Mouse (Mus musculus) forebrain, embryonic 12.5 days (tissue): ENCODE data around the gene Cdk5. TPM values are rescaled to one million over a fixed set of nuclear protein-coding genes. Genes with fewer than 3 reads are reported as not detected.
"Not testable (repeated sequence)": the region's sequence is repeated elsewhere in the genome, so short reads cannot be mapped to it uniquely, and the experiment has no call there.

Experiments
- ATAC-seq: fragments of 200-750 bp; cut with Nextera tagmentation; 2 replicates; pipeline ENCODE4 v1.8.0; 2017; ENCODE audit warnings: moderate TSS enrichment; ENCODE audit not compliant: low FRiP score
- H3K27ac ChIP-seq: fragments of 300-500 bp; sonication (generic); 2 replicates; pipeline ENCODE4 v1.5.1; 2016; ENCODE audit warnings: mild to moderate bottlenecking
- H3K27me3 ChIP-seq: fragments of 300-500 bp; sonication (generic); 2 replicates; pipeline ENCODE4 v1.6.1; 2016; ENCODE audit warnings: mild to moderate bottlenecking
- H3K36me3 ChIP-seq: fragments of 300-500 bp; sonication (generic); replicated peaks from 2 replicates; pipeline ENCODE4 v1.6.1; 2016; ENCODE audit warnings: mild to moderate bottlenecking
- H3K4me1 ChIP-seq: fragments of 300-500 bp; sonication (generic); 2 replicates; pipeline ENCODE4 v1.6.1; 2016
- H3K4me2 ChIP-seq: fragments of 300-500 bp; sonication (generic); 2 replicates; pipeline ENCODE4 v1.6.1; 2016; ENCODE audit warnings: mild to moderate bottlenecking, moderate library complexity
- H3K4me3 ChIP-seq: fragments of 300-500 bp; sonication (generic); replicated peaks from 2 replicates; pipeline ENCODE4 v1.5.1; 2016; ENCODE audit warnings: mild to moderate bottlenecking
- H3K9ac ChIP-seq: fragments of 300-500 bp; sonication (generic); 2 replicates; pipeline ENCODE4 v1.6.1; 2016; ENCODE audit warnings: mild to moderate bottlenecking
- H3K9me3 ChIP-seq: fragments of 300-500 bp; sonication (generic); 2 replicates; pipeline ENCODE4 v1.6.1; 2016
- WGBS: fragments of 180-500 bp; shearing (Covaris S2); methylation state at CpG from one replicate; pipeline ENCODE4 v1.1.7; 2016; 5-methylcytosine and 5-hydroxymethylcytosine counted together
- polyA plus RNA-seq: library from polyadenylated mRNA; unstranded; fragments of >200 nt; fragmentation: Nextera tagmentation; extraction: Ambion mirVana; gene quantifications from 2 replicates; pipeline ENCODE4 v1.2.1, GENCODE M21; 2016

The Cdk5 gene
- polyA plus RNA-seq, 1 experiment from 2014 or later, result 63.7 TPM

DNA sequence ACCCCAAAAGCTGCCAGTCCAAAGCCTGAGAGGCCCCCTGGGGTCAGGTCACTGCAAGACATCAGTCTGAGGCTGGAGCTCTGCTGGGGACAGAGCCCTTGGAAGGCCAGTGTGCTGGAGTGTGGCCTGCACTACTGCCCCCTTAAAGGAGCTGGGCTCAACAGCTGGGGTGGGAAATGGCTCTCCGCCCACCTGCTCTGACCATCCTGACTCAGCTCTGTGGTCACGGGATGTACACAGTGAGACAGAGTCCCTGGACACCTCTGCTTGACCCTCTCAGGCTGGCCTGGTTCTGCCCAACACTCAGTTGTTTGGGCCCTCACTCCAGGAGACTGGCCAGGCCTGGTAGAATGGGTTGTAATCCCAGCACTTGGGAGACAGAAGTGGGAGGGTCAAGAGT is 13.9 kb downstream of the Cdk5 start:
- H3K4me1 ChIP-seq, result peaks cover 7% of the 10 kb centered on the region; the same call in 1 of the 2 replicates
- H3K36me3 ChIP-seq, result peaks cover 35% of the 10 kb centered on the region
- peaks cover 13% of the 10 kb centered on the region; the same call in 1 of the 2 replicates for H3K27me3 ChIP-seq
- no peaks in the 10 kb centered on the region for H3K9me3 ChIP-seq
- 83% methylated on average over 2 of the region's 2 CpGs for WGBS
- no peak overlapping the region for H3K4me2 ChIP-seq
- no peak overlapping the region for H3K4me3 ChIP-seq
- H3K9ac ChIP-seq, result no peak overlapping the region
- ATAC-seq, result no peak
- H3K27ac ChIP-seq, result no peak overlapping the region

DNA sequence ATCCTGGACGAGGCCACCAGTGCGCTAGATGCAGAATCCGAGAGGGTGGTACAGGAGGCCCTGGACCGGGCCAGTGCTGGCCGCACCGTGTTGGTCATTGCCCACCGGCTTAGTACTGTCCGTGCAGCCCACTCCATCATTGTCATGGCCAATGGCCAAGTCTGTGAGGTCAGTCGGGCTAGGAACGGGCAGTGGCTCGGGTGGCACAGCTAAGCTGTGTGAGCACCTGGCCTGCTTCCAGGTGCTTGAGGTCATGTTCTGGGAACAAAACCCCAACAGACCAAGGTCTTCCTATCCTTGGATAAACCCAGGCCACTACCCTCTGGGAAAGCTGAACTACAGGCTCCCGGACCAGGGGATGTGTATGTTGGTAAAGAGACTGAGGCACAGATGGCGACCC is 14.7 kb downstream of the Cdk5 start:
- ATAC-seq, result no peak
- Histone ChIP-seq H3K4me1 (peaks cover 6% of the 10 kb centered on the region; the same call in 1 of the 2 replicates), H3K4me3 (no peak overlapping the region), H3K9ac (no peak overlapping the region), H3K27ac (no peak overlapping the region), H3K4me2 (no peak overlapping the region), H3K27me3 (peaks cover 5% of the 10 kb centered on the region; the same call in 1 of the 2 replicates), H3K9me3 (no peaks in the 10 kb centered on the region), H3K36me3 (peaks cover 37% of the 10 kb centered on the region)
- WGBS, result 96% methylated on average over 13 of the region's 13 CpGs

DNA sequence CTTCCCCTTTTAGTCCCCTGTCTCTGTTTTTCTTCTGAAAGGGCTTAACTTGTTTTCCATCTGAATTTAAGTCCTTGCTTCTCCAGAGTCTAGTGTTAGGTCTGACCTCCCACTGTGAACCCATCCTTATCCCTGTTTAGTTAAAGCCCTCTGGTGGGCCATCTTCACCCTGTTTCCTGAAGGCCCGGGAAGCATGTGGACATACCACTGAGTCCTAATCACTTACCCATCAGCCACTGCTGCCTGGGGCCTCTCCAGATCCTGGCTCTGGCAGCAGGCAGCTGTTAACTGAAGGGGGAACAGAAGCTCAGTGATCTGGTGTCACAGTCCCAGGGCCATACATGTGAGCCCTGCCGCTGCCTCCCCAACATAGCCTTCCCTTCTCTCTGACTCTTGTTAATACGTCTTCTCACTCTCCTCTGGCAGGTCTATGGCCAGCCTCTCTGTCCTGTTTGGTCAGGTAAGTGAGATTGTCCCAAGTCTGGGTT is 17.9 kb downstream of the Cdk5 start:
- ATAC-seq, result no peak
- Histone ChIP-seq H3K4me2 (no peak overlapping the region), H3K36me3 (peaks cover 65% of the 10 kb centered on the region), H3K27me3 (no peaks in the 10 kb centered on the region), H3K9ac (no peak overlapping the region), H3K4me1 (no peaks in the 10 kb centered on the region), H3K4me3 (no peak overlapping the region), H3K27ac (no peak overlapping the region), H3K9me3 (no peaks in the 10 kb centered on the region)
- WGBS, result 71% methylated on average over 3 of the region's 3 CpGs

DNA sequence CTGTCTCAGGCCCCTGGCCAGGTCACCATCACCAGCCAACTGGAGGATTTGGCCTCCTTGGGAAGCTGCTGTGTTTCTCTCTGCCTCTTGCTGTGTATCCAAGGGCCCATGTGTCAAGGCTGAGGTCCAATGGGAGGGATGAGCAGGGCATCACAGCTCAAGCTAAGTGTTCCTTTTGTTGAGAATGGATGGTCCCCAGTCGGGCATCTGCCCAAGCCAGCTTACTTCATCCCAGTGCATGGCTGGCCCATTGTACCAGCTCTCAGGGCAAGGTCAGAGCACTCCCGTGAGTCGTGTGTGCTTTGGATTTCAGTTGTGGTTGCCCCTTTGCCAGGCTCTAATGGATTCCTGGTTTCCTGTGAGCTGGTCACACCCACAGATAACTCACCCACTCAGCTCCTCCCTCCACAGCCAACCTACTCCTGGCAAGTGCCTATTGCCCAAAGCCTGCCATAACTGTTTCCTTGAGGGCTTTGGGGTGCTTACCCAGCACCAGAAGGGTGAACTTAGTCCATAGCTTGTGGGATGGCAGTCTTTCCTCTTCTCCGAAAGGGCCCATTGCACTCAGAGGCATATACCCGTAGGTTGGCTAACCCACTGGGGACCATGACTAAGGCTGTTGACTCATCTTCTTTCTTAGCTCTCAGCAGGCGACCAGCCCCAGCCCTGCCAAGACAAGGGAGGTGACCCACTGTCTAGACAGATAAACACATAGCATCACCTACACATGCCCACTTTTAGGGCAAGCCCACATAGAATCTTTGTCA is 18.6 kb downstream of the Cdk5 start:
- no peak overlapping the region for H3K27ac ChIP-seq
- H3K4me1 ChIP-seq, result no peaks in the 10 kb centered on the region
- H3K36me3 ChIP-seq, result peaks cover 70% of the 10 kb centered on the region
- 89% methylated on average over 6 of the region's 6 CpGs for WGBS
- no peak overlapping the region for H3K9ac ChIP-seq
- ATAC-seq, result no peak
- no peaks in the 10 kb centered on the region for H3K27me3 ChIP-seq
- no peaks in the 10 kb centered on the region for H3K9me3 ChIP-seq
- no peak overlapping the region for H3K4me3 ChIP-seq
- H3K4me2 ChIP-seq, result no peak overlapping the region

DNA sequence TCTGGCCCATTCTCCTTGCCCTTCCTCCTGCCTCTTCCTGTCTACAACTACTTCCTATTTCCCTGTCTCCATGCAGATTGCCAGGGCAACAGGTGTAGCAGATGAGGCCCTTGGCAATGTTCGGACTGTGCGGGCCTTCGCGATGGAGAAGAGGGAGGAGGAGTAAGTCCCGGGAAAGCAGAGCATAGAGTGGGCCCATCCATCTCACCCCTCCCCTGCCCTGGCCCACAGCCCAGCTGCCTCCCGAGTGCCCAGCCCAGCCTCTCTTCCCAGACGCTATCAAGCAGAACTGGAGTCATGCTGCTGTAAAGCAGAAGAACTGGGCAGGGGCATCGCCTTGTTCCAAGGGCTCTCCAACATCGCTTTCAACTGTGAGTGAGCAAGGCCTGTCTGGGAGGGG is 21.4 kb downstream of the Cdk5 start:
- 86% methylated on average over 9 of the region's 9 CpGs for WGBS
- H3K4me2 ChIP-seq, result no peak overlapping the region
- H3K27ac ChIP-seq, result no peak overlapping the region
- no peak overlapping the region for H3K9ac ChIP-seq
- H3K4me1 ChIP-seq, result no peaks in the 10 kb centered on the region
- peaks cover 51% of the 10 kb centered on the region for H3K36me3 ChIP-seq
- H3K4me3 ChIP-seq, result no peak overlapping the region
- no peaks in the 10 kb centered on the region for H3K9me3 ChIP-seq
- ATAC-seq, result no peak
- no peaks in the 10 kb centered on the region for H3K27me3 ChIP-seq

DNA sequence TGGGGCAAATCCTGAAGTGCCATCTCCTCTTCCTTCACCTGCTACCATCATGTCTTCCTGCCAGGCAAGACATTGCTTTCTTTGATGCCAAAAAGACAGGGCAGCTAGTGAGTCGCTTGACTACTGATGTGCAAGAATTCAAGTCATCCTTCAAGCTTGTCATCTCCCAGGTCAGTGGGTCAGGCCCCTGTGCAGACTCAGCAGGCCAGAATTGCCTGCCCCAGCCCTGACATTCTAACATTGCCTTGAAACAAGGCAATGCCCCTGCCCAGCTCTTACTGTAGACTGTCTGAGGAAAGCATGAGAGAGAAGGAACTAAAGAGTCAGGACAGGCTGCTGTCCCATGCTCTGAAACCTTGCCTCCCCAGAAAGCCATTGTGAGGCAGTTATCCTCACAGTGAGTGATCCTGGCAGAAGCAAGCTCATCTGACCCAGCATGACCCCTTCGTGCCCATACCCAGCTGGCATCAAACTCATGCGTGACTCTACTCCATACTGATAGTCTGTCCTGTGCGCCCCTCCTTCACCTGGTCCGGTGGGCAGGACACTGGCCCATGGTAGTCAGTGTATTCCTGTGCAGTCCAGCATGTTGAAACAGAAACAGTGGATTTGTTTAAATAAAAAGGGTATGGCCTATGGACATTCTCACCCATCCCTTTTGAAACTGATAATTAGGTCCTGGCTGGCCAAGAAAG is 22.3 kb downstream of the Cdk5 start:
- Histone ChIP-seq H3K4me2 (no peak overlapping the region), H3K36me3 (peaks cover 42% of the 10 kb centered on the region), H3K9me3 (no peaks in the 10 kb centered on the region), H3K27me3 (no peaks in the 10 kb centered on the region), H3K9ac (no peak overlapping the region), H3K4me1 (no peaks in the 10 kb centered on the region), H3K27ac (no peak overlapping the region), H3K4me3 (no peak overlapping the region)
- WGBS, result 94% methylated on average over 5 of the region's 5 CpGs
- ATAC-seq, result no peak

DNA sequence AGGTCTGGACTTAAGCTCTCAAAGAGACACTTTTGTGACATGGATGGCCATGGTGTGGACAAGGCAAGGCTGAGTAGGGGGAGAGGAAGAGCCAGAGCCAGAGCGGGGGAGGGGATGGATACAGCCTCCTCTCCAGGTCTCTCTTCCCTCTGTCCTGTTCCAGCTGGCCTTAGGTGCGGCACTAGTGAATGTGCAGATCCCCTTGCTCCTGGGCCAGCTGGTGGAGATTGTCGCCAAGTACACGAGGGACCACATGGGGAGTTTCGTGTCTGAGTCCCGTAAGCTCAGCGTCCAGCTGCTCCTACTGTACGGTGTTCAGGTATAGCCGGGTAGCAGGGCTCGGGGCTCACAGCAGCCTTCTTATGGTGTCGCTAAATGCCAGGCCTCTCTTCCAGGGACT is 23.0 kb downstream of the Cdk5 start:
- no peaks in the 10 kb centered on the region for H3K4me1 ChIP-seq
- no peak for ATAC-seq
- 92% methylated on average over 11 of the region's 11 CpGs for WGBS
- no peak overlapping the region for H3K9ac ChIP-seq
- H3K4me3 ChIP-seq, result no peak overlapping the region
- H3K4me2 ChIP-seq, result no peak overlapping the region
- H3K27ac ChIP-seq, result no peak overlapping the region
- no peaks in the 10 kb centered on the region for H3K27me3 ChIP-seq
- peaks cover 40% of the 10 kb centered on the region for H3K36me3 ChIP-seq
- no peaks in the 10 kb centered on the region for H3K9me3 ChIP-seq

DNA sequence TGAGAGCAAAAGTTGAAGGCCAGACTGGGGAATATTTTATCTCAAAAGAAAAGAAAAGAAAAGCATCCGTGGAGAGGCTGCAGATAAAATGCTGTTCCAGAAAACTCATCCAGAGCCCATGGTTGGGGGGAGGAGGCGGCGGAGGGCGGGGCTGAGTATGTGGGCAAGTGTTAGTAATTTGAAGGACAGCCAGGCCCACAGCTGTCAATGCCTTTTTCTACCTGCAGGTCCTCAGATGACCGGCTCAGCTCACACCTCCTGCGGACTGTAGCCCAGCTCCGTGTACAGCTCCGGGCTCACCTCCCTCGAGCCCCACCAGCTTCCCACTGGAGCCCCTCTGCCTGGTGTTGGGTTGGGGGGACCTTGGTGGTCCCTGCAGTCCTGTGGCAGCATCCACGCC is 23.6 kb downstream of the Cdk5 start:
- Histone ChIP-seq H3K36me3 (peaks cover 37% of the 10 kb centered on the region), H3K4me2 (no peak overlapping the region), H3K4me3 (no peak overlapping the region), H3K27me3 (no peaks in the 10 kb centered on the region), H3K9me3 (no peaks in the 10 kb centered on the region), H3K4me1 (peaks cover 5% of the 10 kb centered on the region; the same call in 1 of the 2 replicates), H3K27ac (no peak overlapping the region), H3K9ac (no peak overlapping the region)
- ATAC-seq, result no peak
- WGBS, result 89% methylated on average over 10 of the region's 10 CpGs

DNA sequence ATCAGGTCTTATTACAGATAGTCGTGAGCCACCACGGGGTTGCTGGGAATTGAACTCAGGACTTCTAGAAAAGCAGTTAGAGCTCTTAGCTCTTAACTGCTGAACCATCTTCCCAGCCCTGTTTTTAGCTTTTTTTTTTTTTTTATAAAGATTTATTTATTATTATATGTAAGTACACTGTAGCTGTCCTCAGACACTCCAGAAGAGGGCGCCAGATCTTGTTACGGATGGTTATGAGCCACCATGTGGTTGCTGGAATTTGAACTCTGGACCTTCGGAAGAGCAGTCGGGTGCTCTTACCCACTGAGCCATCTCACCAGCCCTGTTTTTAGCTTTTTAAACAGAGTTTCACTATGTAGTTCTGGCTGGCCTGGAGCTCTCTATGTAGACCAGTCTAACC is 27.1 kb downstream of the Cdk5 start:
- H3K9ac ChIP-seq, H3K27ac ChIP-seq, H3K27me3 ChIP-seq, H3K4me3 ChIP-seq, H3K9me3 ChIP-seq, H3K4me2 ChIP-seq, ATAC-seq: not testable (repeated sequence)
- H3K4me1 ChIP-seq, result peaks cover 12% of the 10 kb centered on the region
- WGBS, result 96% methylated on average over 6 of the region's 6 CpGs
- H3K36me3 ChIP-seq, result peaks cover 14% of the 10 kb centered on the region

DNA sequence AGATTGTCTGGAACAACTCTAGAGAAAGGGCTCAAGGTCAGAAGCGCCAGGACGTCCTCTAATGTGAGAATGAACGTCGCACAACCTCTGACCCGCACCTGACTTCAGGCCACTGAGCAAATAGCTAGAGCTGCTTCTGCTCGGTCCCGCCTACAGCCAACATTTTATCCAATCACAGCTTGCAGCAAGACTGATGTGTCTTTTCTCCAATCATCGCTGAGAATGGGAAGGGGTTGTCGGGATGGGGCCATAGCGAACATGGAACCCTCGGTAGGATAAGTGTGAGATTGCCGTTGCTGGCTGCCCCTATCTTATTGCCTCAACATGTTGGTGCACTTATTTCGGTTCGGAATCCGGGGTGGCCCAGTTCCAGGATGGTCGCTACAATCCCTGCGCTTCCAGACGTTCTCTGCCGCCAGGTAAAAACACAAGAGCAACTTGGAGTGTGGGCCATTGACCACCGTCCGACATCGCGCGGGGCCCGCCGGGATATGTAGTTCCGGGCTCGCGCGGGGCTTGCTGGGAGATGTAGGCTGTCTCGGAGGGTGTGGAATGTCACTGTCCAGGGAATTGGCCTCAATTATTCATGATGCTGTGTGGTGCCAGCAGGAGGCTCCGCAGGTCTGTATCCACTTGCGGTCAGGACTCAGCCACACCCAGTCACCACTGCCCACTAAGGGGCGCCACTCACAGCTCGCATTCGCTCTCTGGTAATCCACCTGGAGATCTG is 29.0 kb downstream of the Cdk5 start:
- Histone ChIP-seq H3K27ac (peak overlapping the region; percentile 77), H3K4me3 (peak overlapping the region; percentile 58), H3K4me2 (peak overlapping the region; percentile 58), H3K36me3 (no peaks in the 10 kb centered on the region), H3K4me1 (peaks cover 12% of the 10 kb centered on the region), H3K9me3 (no peaks in the 10 kb centered on the region), H3K9ac (peak overlapping the region; percentile 55), H3K27me3 (peaks cover 21% of the 10 kb centered on the region)
- peak; percentile 97 for ATAC-seq
- 2% methylated on average over 36 of the region's 36 CpGs for WGBS

DNA sequence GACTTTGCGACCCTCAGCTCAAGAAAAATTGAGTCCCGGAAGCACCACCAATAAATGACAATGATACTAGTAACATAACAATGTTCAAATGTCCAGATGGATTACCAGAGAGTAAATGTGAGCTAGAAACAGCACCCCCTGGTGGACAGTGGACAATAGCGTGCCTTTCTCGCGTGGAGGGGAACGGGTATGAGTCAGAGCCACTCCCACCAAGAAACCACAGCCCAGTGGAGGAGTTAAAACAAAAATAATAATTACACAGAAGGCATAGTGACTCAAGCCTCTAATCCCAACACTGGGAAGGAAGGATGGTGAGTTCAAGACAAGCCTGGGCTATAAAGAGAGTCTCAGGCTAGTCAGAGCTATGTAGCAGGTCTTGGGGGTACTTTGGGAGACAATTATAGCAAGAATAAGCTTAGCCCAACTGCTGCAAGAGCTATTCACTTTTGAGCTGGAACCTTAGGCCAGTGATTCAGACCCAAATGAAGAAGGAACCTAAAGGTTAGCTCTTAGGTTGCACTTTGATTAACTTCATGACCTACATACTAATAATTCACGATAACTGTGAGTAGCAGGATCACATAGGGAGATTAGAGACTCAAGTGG is 29.8 kb downstream of the Cdk5 start, which contains the start of gene Abcb8:
Gene Abcb8 (plus strand): TSS at position 272 of the 606 bp plus-strand sequence.
- ATAC-seq, result no peak
- peaks cover 12% of the 10 kb centered on the region for H3K4me1 ChIP-seq
- peak within 1 kb of the TSS; percentile 58 for H3K4me3 ChIP-seq
- H3K9ac ChIP-seq, result peak within 1 kb of the TSS; percentile 55
- 19% methylated on average over 7 of the region's 7 CpGs for WGBS
- H3K27me3 ChIP-seq, result peaks cover 28% of the 10 kb centered on the region
- H3K27ac ChIP-seq, result peak within 1 kb of the TSS; percentile 77
- no peaks in the 10 kb centered on the region for H3K9me3 ChIP-seq
- H3K4me2 ChIP-seq, result peak within 1 kb of the TSS; percentile 58
- no peaks in the 10 kb centered on the region for H3K36me3 ChIP-seq

DNA sequence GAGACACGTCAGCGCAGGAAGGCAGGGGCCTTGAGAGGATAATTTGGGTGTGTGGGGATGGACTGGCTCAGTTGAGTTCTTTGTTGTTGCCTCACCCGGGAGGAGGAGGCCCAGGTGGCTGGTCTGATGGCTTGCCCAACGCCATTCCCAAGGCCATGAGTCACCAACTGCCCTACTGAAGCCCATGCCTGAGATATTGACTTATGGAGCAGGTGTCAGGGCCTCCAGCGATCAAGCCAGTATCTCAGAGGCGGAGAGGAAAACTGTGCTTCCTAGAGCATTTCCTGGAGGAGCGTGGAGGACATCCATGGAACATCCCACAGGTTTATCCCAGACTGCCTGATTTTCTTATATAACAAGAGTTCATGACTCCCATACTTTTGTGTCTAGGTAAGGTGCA is 30.6 kb downstream of the Cdk5 start:
- Histone ChIP-seq H3K36me3 (no peaks in the 10 kb centered on the region), H3K27me3 (peaks cover 36% of the 10 kb centered on the region), H3K4me1 (peaks cover 19% of the 10 kb centered on the region), H3K27ac (no peak overlapping the region), H3K9me3 (no peaks in the 10 kb centered on the region), H3K9ac (no peak overlapping the region), H3K4me2 (no peak overlapping the region), H3K4me3 (no peak overlapping the region)
- ATAC-seq, result no peak
- WGBS, result 80% methylated on average over 7 of the region's 7 CpGs
